Mouse (Mus musculus): ENCODE results near the gene Fzd1.

Fzd1 gene

DNA sequence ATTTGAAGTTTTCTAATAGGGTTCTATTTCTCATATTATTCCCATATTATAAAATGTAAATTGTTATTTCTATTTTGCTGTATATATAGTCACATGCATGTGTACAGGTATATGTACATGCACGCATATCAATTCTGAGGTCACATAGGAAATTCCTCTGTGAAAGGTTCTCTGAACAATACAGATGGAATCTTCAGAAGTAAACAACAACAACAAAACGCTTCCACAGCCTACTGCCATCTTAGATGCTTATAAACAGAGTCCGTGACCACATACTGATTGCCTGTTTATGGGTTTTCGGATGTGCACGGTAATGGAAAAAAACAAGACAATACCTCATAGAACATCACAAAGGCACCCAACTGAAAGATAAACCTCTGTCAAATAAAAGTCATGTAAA is 4.7 kb downstream of the Fzd1 start:
- no peak for DNase-seq (ENCODE audit: low read depth, low spot score)

DNA sequence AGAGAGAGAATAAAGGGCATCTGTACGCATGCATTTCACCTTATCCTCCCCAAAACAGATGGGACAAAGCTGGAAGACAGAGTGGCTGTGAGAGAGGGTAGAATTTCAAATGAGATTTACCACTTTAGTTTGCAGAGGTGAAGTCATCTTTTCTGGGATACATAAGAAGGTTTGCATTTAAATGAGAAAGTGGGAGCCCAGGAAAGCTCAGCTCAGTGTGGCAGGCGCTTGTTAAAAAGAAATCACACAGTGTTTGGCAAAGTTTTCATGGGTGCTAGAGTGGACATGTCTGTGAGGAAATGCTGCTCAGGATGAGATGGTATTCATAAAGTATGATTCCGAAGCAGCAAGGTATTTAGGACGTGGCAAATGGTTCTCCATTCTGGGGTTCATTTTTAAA is 15.1 kb downstream of the Fzd1 start:
- no peak for DNase-seq (ENCODE audit: low read depth, low spot score)

DNA sequence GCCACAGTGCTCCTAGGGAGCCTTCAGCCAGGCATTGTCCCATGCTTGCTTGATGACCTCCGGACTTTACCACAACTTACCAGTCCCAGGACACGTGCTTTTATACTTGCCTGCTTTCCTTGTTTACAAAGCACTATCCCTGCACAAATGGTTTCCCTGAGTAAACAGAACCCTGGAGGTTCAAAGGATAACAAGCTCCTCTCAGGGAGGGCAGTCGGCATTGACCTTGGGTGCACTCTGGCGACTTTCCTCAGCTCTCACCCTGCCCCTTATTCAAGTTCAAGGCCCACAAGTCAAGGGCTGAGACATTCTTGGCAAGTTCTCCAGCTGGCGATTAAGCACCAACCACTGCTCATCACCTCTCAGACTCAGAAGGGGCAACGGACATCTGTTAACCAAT is 20.8 kb downstream of the Fzd1 start:
- no peak for DNase-seq (ENCODE audit: low read depth, low spot score)

- DNase-seq (ENCODE audit: low read depth, low spot score): no peak
These were observed 22.4 kb downstream of the Fzd1 start for GRCm38 (mm10) chr5:4735461-4735860.

- no peak for DNase-seq (ENCODE audit: low read depth, low spot score)
These were observed 24.6 kb downstream of the Fzd1 start for GRCm38 (mm10) chr5:4733239-4733638.

DNA sequence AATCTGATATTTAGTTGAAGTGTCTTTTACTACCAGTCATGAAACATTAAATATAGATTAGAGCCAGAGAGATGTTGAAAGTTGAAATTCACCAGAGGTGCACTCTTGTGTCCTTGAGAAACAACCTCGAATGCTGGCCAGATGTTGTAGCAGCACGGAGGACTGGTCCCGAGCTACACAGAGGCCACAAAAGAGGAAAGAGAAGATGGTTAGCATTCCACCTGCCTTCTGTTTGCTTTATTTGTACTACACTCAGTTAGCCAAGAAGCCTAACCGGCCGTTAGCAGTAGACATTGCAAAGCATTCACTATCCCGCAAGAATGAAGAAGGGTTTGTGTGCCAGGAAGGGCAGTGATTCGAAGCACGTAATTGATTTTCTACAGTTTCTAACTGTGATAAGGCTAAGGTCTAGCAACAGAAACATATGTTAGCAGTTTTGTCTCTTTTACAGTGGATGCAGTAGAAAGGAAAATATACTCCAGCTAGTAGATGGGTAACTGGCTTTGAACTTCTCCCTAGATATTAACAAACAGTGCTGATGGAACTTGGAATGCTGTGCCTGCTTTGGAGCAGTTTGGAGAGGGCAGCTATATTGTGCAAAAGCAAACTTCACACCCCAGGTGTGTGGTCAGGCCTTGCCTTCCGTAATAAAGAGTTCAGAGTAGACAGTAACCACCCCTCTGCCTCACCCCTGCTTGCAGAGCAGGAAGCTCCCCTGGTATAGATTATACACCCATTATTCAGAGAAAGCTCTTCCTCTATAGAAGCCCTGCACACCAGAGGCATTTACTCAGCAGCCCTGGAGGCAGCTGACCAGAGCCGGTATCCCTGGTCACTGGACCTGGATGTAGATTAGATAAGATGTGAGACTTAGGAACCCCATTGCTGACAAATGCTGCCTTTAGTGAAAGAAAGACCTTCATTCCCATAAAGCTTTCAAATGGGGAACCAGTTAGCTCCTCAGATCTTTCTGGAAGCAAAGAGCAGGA is 25.3 kb downstream of the Fzd1 start:
- DNase-seq (ENCODE audit: low read depth, low spot score): no peak

DNA sequence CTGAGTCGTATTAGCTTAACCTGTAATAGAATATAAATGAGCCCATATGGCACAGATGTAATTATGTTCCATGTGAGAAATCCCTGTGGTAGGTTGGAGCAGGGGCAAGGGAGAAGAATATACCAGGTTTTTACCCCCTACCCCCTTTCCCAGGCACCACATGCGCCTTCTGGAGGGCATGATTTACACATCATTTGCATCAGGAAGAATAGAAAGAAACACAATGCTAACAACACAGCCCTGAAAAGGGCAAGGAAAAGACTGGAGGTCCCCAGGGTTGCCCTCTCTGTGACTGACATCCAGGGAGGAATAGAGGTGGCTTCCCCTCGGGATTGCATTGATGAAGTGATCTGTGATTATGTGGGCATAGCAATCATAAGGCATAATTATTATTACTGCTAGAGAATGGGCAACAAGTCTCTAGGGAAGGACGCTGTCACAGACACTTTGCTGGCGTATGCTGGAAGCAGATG is 26.1 kb downstream of the Fzd1 start:
- DNase-seq (ENCODE audit: low read depth, low spot score): no peak

DNA sequence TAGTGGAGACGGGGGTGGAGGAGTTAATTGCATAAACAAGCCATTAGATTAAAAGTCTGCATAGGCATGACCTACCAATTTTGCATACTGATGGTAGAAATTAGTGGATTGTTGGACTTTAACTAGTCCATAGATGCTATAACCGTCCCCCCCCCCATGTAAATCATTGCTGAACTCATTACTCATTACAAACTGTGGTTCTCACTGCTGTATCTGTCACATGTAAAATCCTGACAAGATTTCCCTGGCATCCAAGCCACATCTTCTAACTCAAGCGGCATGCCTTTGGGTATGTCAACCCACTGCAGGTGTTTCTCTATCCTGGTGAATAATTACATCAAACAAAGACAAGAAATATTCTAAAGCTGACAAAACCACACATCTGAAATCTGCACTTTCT is 26.8 kb downstream of the Fzd1 start:
- no peak for DNase-seq (ENCODE audit: low read depth, low spot score)
